Comparison of ENCODE assay signal across 27 mouse cellular contexts in the genomic region with DNA sequence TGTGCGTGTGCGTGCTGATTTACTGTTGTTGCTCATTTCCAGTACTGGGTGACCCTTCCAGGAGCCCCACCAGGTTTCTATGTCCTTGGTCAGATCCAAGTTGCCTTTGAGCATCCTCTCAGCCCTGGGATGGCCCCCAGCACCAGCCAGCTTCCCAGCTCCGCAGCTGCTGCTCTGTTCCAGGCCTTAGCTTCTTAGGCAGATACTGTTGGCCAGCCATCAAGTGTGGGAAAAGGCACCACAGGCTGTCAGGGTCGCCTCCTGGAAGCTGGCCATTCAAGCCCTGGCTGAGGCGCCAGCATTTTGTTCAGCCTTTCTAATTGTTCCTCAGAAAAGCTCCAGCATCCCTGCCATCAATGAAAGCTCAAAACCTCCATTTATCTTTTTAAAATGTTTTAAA. TPM values are rescaled to one million over a fixed set of nuclear protein-coding genes. Genes with fewer than 3 reads are reported as not detected.
DNase-seq lines count a peak whose midpoint lies in the region; ATAC-seq and TF ChIP-seq lines count a peak whose summit lies in the region.
"Had no signal": no experiment of that assay in that cellular context is flagged by ENCODE, and none has a peak within 500 bp of the region (broad histone marks: within the 10 kb centered on the region; RNA-seq: fewer than 3 reads in every experiment).

No protein-coding gene starts in this region.

- H3K27me3 ChIP-seq in forebrain, embryonic 16.5 days (replicated peaks; ENCODE audit: control insufficient read depth, insufficient read depth, low read length) = no peaks in the 10 kb centered on the region
- no peaks in the 10 kb centered on the region for H3K27me3 ChIP-seq in forebrain, embryonic 11.5 days (ENCODE audit: control insufficient read depth, insufficient read depth, low read length)
- no peaks in the 10 kb centered on the region; the same call in 1 of the 2 replicates for H3K27me3 ChIP-seq in hindbrain, postnatal 0 days (ENCODE audit: insufficient read depth, low read length)
- no peaks in the 10 kb centered on the region for H3K27me3 ChIP-seq in hindbrain, embryonic 13.5 days
- no peaks in the 10 kb centered on the region for H3K27me3 ChIP-seq in midbrain, embryonic 16.5 days (ENCODE audit: control insufficient read depth, insufficient read depth, low read depth, low read length)
- peaks cover 1% of the 10 kb centered on the region; the same call in 1 of the 2 replicates for H3K27me3 ChIP-seq in midbrain, embryonic 10.5 days (ENCODE audit: low read depth, poor library complexity, severe bottlenecking)
- H3K27me3 ChIP-seq: embryonic facial prominence, embryonic 13.5 days; neural tube, embryonic 12.5 days; stomach, embryonic 15.5 days had no signal

- no peak overlapping the region for H3K4me3 ChIP-seq in forebrain, embryonic 16.5 days (replicated peaks; ENCODE audit: low read length)
- H3K4me3 ChIP-seq in forebrain, embryonic 11.5 days (ENCODE audit: low read depth, low read length) = no peak overlapping the region
- no peak overlapping the region for H3K4me3 ChIP-seq in hindbrain, postnatal 0 days (ENCODE audit: low read length)
- no peak overlapping the region for H3K4me3 ChIP-seq in hindbrain, embryonic 13.5 days
- no peak overlapping the region for H3K4me3 ChIP-seq in midbrain, embryonic 16.5 days (ENCODE audit: low read depth, low read length)
- H3K4me3 ChIP-seq in midbrain, embryonic 10.5 days = no peak overlapping the region
- H3K4me3 ChIP-seq: embryonic facial prominence, embryonic 13.5 days; liver, embryonic 12.5 days; midbrain, embryonic 12.5 days; myocyte; neural tube, embryonic 12.5 days; stomach, embryonic 15.5 days had no signal

- no peaks in the 10 kb centered on the region for H3K9me3 ChIP-seq in forebrain, embryonic 16.5 days (ENCODE audit: control insufficient read depth, low read length)
- no peaks in the 10 kb centered on the region for H3K9me3 ChIP-seq in forebrain, embryonic 11.5 days (ENCODE audit: control insufficient read depth, low read length)
- no peaks in the 10 kb centered on the region for H3K9me3 ChIP-seq in hindbrain, postnatal 0 days (ENCODE audit: low read length)
- no peaks in the 10 kb centered on the region for H3K9me3 ChIP-seq in hindbrain, embryonic 13.5 days
- H3K9me3 ChIP-seq in midbrain, embryonic 16.5 days (replicated peaks; ENCODE audit: control insufficient read depth, low read length, poor library complexity, severe bottlenecking) = no peaks in the 10 kb centered on the region
- no peaks in the 10 kb centered on the region for H3K9me3 ChIP-seq in midbrain, embryonic 10.5 days (replicated peaks)
- H3K9me3 ChIP-seq: embryonic facial prominence, embryonic 13.5 days; liver, embryonic 12.5 days; midbrain, embryonic 12.5 days; neural tube, embryonic 12.5 days; stomach, embryonic 15.5 days had no signal

- no peak for DNase-seq in forebrain, embryonic 11.5 days (ENCODE audit: low spot score)
- peak; percentile 86 for DNase-seq in hindbrain, postnatal 0 days (ENCODE audit: low spot score)
- DNase-seq in midbrain, embryonic 10.5 days (ENCODE audit: low spot score) = no peak
- DNase-seq in brain, embryonic 14.5 days (ENCODE audit: low read depth) = peak; percentile 75
- no peak for DNase-seq in thymus, postnatal 14 days
- DNase-seq: adrenal gland, postnatal 25 days; B cell, adult 2 months; cerebellum, adult 2 months; gastrocnemius, postnatal 10 days; heart, postnatal 14 days; liver, postnatal 0 days; lung, postnatal 36 days; right cerebral cortex, adult 18-20 months had no signal

- no peak overlapping the region for H3K9ac ChIP-seq in forebrain, embryonic 16.5 days (replicated peaks; ENCODE audit: low read depth, low read length)
- H3K9ac ChIP-seq in forebrain, embryonic 11.5 days (ENCODE audit: low read length) = no peak overlapping the region
- H3K9ac ChIP-seq in hindbrain, postnatal 0 days (replicated peaks; ENCODE audit: low read length) = no peak overlapping the region
- H3K9ac ChIP-seq in hindbrain, embryonic 13.5 days = no peak overlapping the region
- no peak overlapping the region for H3K9ac ChIP-seq in midbrain, embryonic 16.5 days (ENCODE audit: low read depth, low read length)
- H3K9ac ChIP-seq: embryonic facial prominence, embryonic 13.5 days; liver, embryonic 12.5 days; liver, postnatal 0 days; midbrain, embryonic 12.5 days; neural tube, embryonic 12.5 days; stomach, embryonic 15.5 days had no signal

- H3K27ac ChIP-seq in forebrain, embryonic 16.5 days (ENCODE audit: low read length) = no peak overlapping the region
- no peak overlapping the region for H3K27ac ChIP-seq in forebrain, embryonic 11.5 days (ENCODE audit: low read depth, low read length)
- no peak overlapping the region for H3K27ac ChIP-seq in hindbrain, postnatal 0 days
- H3K27ac ChIP-seq in hindbrain, embryonic 13.5 days = no peak overlapping the region
- no peak overlapping the region for H3K27ac ChIP-seq in midbrain, embryonic 16.5 days (ENCODE audit: low read length)
- no peak overlapping the region for H3K27ac ChIP-seq in midbrain, embryonic 10.5 days (replicated peaks)
- H3K27ac ChIP-seq: embryonic facial prominence, embryonic 13.5 days; kidney, postnatal 0 days; liver, embryonic 12.5 days; midbrain, embryonic 12.5 days; neural tube, embryonic 12.5 days; stomach, embryonic 15.5 days had no signal

- H3K4me2 ChIP-seq in forebrain, embryonic 16.5 days (ENCODE audit: low read length) = no peak overlapping the region
- H3K4me2 ChIP-seq in forebrain, embryonic 11.5 days (ENCODE audit: low read depth, low read length, severe bottlenecking) = no peak overlapping the region
- H3K4me2 ChIP-seq in hindbrain, postnatal 0 days (ENCODE audit: low read depth, low read length) = no peak overlapping the region
- no peak overlapping the region for H3K4me2 ChIP-seq in hindbrain, embryonic 13.5 days
- no peak overlapping the region for H3K4me2 ChIP-seq in midbrain, embryonic 16.5 days (ENCODE audit: low read length)
- H3K4me2 ChIP-seq: embryonic facial prominence, embryonic 13.5 days; liver, embryonic 12.5 days; midbrain, embryonic 12.5 days; neural tube, embryonic 12.5 days; stomach, embryonic 15.5 days had no signal

- TF ChIP-seq POLR2A in brain, embryonic 14.5 days (IDR thresholded peaks at IDR 0.05; ENCODE audit: borderline replicate concordance, extremely low read depth, insufficient read depth, insufficient read length, poor library complexity, severe bottlenecking) = no peak

- H3K36me3 ChIP-seq in forebrain, embryonic 16.5 days (ENCODE audit: control insufficient read depth, insufficient read depth) = no peaks in the 10 kb centered on the region
- no peaks in the 10 kb centered on the region for H3K36me3 ChIP-seq in forebrain, embryonic 11.5 days (ENCODE audit: control insufficient read depth, insufficient read depth, low read length)
- no peaks in the 10 kb centered on the region for H3K36me3 ChIP-seq in hindbrain, postnatal 0 days (ENCODE audit: insufficient read depth, low read length)
- no peaks in the 10 kb centered on the region for H3K36me3 ChIP-seq in hindbrain, embryonic 13.5 days
- no peaks in the 10 kb centered on the region for H3K36me3 ChIP-seq in midbrain, embryonic 16.5 days (ENCODE audit: control insufficient read depth, insufficient read depth, low read length)
- H3K36me3 ChIP-seq in midbrain, embryonic 10.5 days = 0 out of 2 replicates have a peak, but pooled peaks cover under 1% of the 10 kb centered on the region
- H3K36me3 ChIP-seq: embryonic facial prominence, embryonic 13.5 days; liver, embryonic 12.5 days; midbrain, embryonic 12.5 days; neural tube, embryonic 12.5 days; stomach, embryonic 15.5 days had no signal

- no peak for TF ChIP-seq CTCF in hindbrain, postnatal 0 days (IDR thresholded peaks at IDR 0.05; ENCODE audit: low read depth)
- TF ChIP-seq CTCF in brain, embryonic 14.5 days (IDR thresholded peaks at IDR 0.05; ENCODE audit: borderline replicate concordance, extremely low read depth, insufficient read depth, insufficient read length) = no peak

- H3K4me1 ChIP-seq in forebrain, embryonic 16.5 days (replicated peaks; ENCODE audit: control insufficient read depth, insufficient read depth, low read length) = peaks cover 8% of the 10 kb centered on the region
- no peaks in the 10 kb centered on the region for H3K4me1 ChIP-seq in forebrain, embryonic 11.5 days (replicated peaks; ENCODE audit: control insufficient read depth, insufficient read depth, low read length)
- H3K4me1 ChIP-seq in hindbrain, postnatal 0 days (ENCODE audit: insufficient read depth, low read length) = 0 out of 2 replicates have a peak, but pooled peaks cover 4% of the 10 kb centered on the region
- H3K4me1 ChIP-seq in hindbrain, embryonic 13.5 days (replicated peaks) = peaks cover 6% of the 10 kb centered on the region; the same call in 1 of the 2 replicates
- no peaks in the 10 kb centered on the region for H3K4me1 ChIP-seq in midbrain, embryonic 16.5 days (ENCODE audit: control insufficient read depth, insufficient read depth, low read length)
- H3K4me1 ChIP-seq in midbrain, embryonic 10.5 days = peaks cover 13% of the 10 kb centered on the region
- H3K4me1 ChIP-seq: embryonic facial prominence, embryonic 13.5 days; stomach, embryonic 15.5 days had no signal

- 52% methylated on average over 5 of the region's 5 CpGs for WGBS in forebrain, embryonic 16.5 days
- WGBS in forebrain, embryonic 11.5 days = 63% methylated on average over 5 of the region's 5 CpGs
- WGBS in hindbrain, postnatal 0 days = 42% methylated on average over 5 of the region's 5 CpGs
- WGBS in hindbrain, embryonic 13.5 days = 63% methylated on average over 5 of the region's 5 CpGs
- 60% methylated on average over 5 of the region's 5 CpGs for WGBS in midbrain, embryonic 16.5 days
- WGBS in midbrain, embryonic 10.5 days = 73% methylated on average over 5 of the region's 5 CpGs

- ATAC-seq in forebrain, embryonic 16.5 days = peak; percentile 45; the same call in 1 of the 2 replicates
- ATAC-seq in forebrain, embryonic 11.5 days (replicated peaks; ENCODE audit: low FRiP score) = no peak
- peak; percentile 81 for ATAC-seq in hindbrain, postnatal 0 days
- no peak for ATAC-seq in hindbrain, embryonic 13.5 days (ENCODE audit: low FRiP score)
- ATAC-seq in midbrain, embryonic 16.5 days = 0 out of 2 replicates have a peak, but pooled peaks have one; percentile 58
- ATAC-seq: intestine, embryonic 16.5 days; liver, embryonic 12.5 days; liver, postnatal 0 days had no signal

RNA-seq across cellular contexts. Expression of gene Chrnb4, which starts 8.6 kb away (rescaled TPM):
- polyA plus RNA-seq in forebrain, embryonic 16.5 days (2015; fragmentation: Nextera tagmentation; extraction: Ambion mirVana) = 0.35 and 0.41 TPM in 2 replicates
- polyA plus RNA-seq in forebrain, embryonic 11.5 days (2014; fragmentation: Nextera tagmentation; extraction: Ambion mirVana) = 2.4 and 2.5 TPM in 2 replicates
- 2.6 and 3.1 TPM in 2 replicates for total RNA-seq in hindbrain, postnatal 0 days (2014; rRNA removed)
- 2.2 and 2.4 TPM in 2 replicates for polyA plus RNA-seq in hindbrain, postnatal 0 days (2015; fragmentation: Nextera tagmentation; extraction: Ambion mirVana)
- polyA plus RNA-seq in hindbrain, embryonic 13.5 days (2015; fragmentation: Nextera tagmentation; extraction: Ambion mirVana) = 1.2 TPM in 2 replicates
- 2.4 and 2.6 TPM in 2 replicates for polyA plus RNA-seq in midbrain, embryonic 16.5 days (2015; fragmentation: Nextera tagmentation; extraction: Ambion mirVana)
- polyA plus RNA-seq in midbrain, embryonic 10.5 days (2016; fragmentation: Nextera tagmentation; extraction: Ambion mirVana) = 1.9 and 2.2 TPM in 2 replicates
- 1.4 and 2.1 TPM in 2 replicates for polyA plus RNA-seq in brain, embryonic 14.5 days (2012; rRNA removed)
- total RNA-seq: common myeloid progenitor, adult 5-6 weeks; granulocyte monocyte progenitor cell, adult 5-6 weeks; heart, postnatal 14 days had no signal
- polyA plus RNA-seq: liver, postnatal 0 days had no signal

RNA-seq across cellular contexts. Expression of gene Chrna3, which starts 13.6 kb away (rescaled TPM):
- 3.1 and 5.1 TPM in 2 replicates for polyA plus RNA-seq in forebrain, embryonic 16.5 days (2015; fragmentation: Nextera tagmentation; extraction: Ambion mirVana)
- polyA plus RNA-seq in forebrain, embryonic 11.5 days (2014; fragmentation: Nextera tagmentation; extraction: Ambion mirVana) = 9.6 and 9.8 TPM in 2 replicates
- total RNA-seq in hindbrain, postnatal 0 days (2014; rRNA removed) = 5.6 and 7.5 TPM in 2 replicates
- 14.6 and 15.8 TPM in 2 replicates for polyA plus RNA-seq in hindbrain, postnatal 0 days (2015; fragmentation: Nextera tagmentation; extraction: Ambion mirVana)
- 19.8 and 22.4 TPM in 2 replicates for polyA plus RNA-seq in hindbrain, embryonic 13.5 days (2015; fragmentation: Nextera tagmentation; extraction: Ambion mirVana)
- polyA plus RNA-seq in midbrain, embryonic 16.5 days (2015; fragmentation: Nextera tagmentation; extraction: Ambion mirVana) = 18.3 and 20.9 TPM in 2 replicates
- polyA plus RNA-seq in midbrain, embryonic 10.5 days (2016; fragmentation: Nextera tagmentation; extraction: Ambion mirVana) = 8.2 and 8.8 TPM in 2 replicates
- 9.3 and 14.9 TPM in 2 replicates for polyA plus RNA-seq in brain, embryonic 14.5 days (2012; rRNA removed)
- total RNA-seq: common myeloid progenitor, adult 5-6 weeks; granulocyte monocyte progenitor cell, adult 5-6 weeks; megakaryocyte, adult 5-6 weeks had no signal
- polyA plus RNA-seq: liver, postnatal 0 days; myocyte had no signal

RNA-seq across cellular contexts. Expression of gene Chrna5, which starts 59.3 kb away (rescaled TPM):
- polyA plus RNA-seq in forebrain, embryonic 16.5 days (2015; fragmentation: Nextera tagmentation; extraction: Ambion mirVana) = 0.85 and 1.2 TPM in 2 replicates
- polyA plus RNA-seq in forebrain, embryonic 11.5 days (2014; fragmentation: Nextera tagmentation; extraction: Ambion mirVana) = 0.43 and 0.96 TPM in 2 replicates
- 3.6 and 4.8 TPM in 2 replicates for total RNA-seq in hindbrain, postnatal 0 days (2014; rRNA removed)
- polyA plus RNA-seq in hindbrain, postnatal 0 days (2015; fragmentation: Nextera tagmentation; extraction: Ambion mirVana) = 2.4 and 2.8 TPM in 2 replicates
- 4.7 and 6.7 TPM in 2 replicates for polyA plus RNA-seq in hindbrain, embryonic 13.5 days (2015; fragmentation: Nextera tagmentation; extraction: Ambion mirVana)
- polyA plus RNA-seq in midbrain, embryonic 16.5 days (2015; fragmentation: Nextera tagmentation; extraction: Ambion mirVana) = 1.9 and 2.7 TPM in 2 replicates
- 2.7 and 3.6 TPM in 2 replicates for polyA plus RNA-seq in midbrain, embryonic 10.5 days (2016; fragmentation: Nextera tagmentation; extraction: Ambion mirVana)
- 2.3 and 4.6 TPM in 2 replicates for polyA plus RNA-seq in brain, embryonic 14.5 days (2012; rRNA removed)
- total RNA-seq: common myeloid progenitor, adult 5-6 weeks; gastrocnemius, postnatal 10 days; granulocyte monocyte progenitor cell, adult 5-6 weeks; heart, postnatal 14 days; megakaryocyte, adult 5-6 weeks had no signal
- polyA plus RNA-seq: liver, postnatal 0 days; myocyte had no signal

Comparison
In these comparisons a context has a peak if more than half of its experiments do, and no peak if none do; other contexts are left out.
1. ATAC-seq: peak in forebrain, embryonic 16.5 days (single experiment), hindbrain, postnatal 0 days (single experiment) and midbrain, embryonic 16.5 days (single experiment); none in forebrain, embryonic 11.5 days (single experiment) and hindbrain, embryonic 13.5 days (single experiment).
2. DNase-seq: peak in hindbrain, postnatal 0 days (single experiment) and brain, embryonic 14.5 days (single experiment); none in forebrain, embryonic 11.5 days (single experiment), midbrain, embryonic 10.5 days (single experiment) and thymus, postnatal 14 days (single experiment).